Mouse (Mus musculus): ENCODE results near the gene Amph. TPM values are rescaled to one million over a fixed set of nuclear protein-coding genes. Genes with fewer than 3 reads are reported as not detected.
"Not testable (repeated sequence)": the region's sequence is repeated elsewhere in the genome, so short reads cannot be mapped to it uniquely, and the experiment has no call there.

Gene Amph
- polyA plus RNA-seq, 1 experiment from 2014 or later = 0.34 TPM

DNA sequence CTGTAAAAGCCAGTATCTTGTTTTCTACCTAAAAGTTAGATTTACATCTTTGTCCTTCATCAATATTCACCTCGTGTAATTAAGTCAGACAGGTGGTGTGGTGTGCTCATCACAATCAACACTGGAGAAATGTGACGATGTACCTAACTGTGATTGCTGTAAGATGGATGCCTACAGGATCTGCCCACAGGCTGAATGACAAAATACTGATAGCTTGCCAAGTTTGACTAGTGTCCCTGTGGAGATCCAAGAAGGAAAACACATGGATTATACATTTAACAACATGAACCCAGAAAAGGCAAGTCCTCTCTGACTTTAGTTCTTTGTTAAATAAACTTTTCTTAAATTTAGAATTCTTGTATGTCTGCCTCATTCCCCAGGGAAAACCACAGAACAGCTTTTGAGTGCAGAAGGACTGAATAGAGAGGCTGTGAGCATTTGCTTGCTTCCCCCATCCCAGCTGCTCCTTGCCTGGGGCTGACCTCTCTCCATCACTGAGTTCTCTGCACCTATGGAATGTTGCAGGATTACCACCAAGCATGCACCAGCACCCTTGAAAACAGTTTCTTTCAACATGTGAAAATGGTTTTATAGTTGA is 77.2 kb downstream of the Amph start:
- no peak for DNase-seq (ENCODE audit: low spot score)

DNA sequence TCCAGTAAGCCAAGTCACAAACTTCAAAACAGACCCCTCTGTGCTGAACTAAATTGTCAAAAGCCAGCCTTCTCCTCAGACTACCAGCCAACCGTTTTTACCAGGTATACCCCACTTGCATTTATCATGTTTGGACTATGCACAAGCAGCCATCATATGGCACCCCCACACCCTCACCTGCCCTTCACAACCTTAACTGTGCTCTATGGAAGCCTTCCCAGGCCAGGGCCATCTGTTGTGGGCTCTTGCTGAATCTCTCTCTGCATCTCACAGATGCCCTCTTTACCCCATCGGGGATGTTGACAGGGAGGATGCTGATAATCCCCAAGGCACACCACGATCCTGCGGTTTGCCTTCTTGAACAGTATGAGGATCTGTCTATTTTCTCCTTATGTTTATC is 77.9 kb downstream of the Amph start:
- DNase-seq (ENCODE audit: low spot score) = no peak

DNA sequence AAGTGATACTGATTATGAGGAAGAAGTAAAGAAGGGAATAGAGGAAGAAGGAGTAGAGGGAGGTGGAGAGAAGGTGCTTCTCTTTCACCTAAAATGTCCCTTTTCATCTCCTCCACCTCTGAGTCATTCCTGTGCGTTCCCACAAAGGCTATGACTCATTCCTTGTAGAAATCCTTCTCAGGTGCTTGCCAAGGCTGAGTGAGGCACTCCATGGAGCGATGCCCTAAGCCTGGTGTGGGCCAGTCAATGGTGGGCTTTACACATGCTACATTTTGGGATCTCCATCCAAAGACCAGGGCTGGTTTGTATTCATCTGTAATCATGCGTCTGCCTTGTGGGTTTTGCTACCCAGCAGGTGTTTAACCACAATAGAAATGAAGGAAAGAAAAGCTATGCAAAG is 78.9 kb downstream of the Amph start:
- no peak for DNase-seq (ENCODE audit: low spot score)

DNA sequence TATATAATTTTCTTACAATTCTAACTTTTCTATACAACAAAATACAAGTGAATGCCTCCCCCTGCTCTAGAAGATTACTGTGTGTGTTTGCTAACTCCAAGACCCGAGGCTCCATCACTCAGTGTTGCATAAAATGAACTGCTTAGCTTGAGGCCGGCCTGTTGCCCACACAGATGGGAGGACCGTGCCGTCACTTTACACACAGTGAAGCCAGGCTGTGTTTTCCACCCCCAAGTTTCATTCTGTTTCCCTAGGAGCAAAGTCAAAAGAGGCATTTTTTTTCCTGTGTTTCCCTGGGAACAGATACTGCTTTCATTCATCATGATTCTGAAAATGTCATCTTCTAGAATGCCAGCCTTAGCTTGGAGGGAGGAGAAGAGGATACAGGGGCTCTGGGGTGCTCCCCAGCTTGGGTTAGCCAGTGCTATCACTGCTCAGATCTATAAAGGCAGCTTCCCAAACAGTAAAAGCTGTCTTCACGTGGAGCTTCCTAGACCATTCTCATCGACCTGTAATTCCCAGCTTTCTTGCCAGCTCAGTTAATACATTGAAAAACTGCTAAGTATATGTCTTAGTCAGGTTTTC is 79.9 kb downstream of the Amph start:
- DNase-seq (ENCODE audit: low spot score) = no peak

DNA sequence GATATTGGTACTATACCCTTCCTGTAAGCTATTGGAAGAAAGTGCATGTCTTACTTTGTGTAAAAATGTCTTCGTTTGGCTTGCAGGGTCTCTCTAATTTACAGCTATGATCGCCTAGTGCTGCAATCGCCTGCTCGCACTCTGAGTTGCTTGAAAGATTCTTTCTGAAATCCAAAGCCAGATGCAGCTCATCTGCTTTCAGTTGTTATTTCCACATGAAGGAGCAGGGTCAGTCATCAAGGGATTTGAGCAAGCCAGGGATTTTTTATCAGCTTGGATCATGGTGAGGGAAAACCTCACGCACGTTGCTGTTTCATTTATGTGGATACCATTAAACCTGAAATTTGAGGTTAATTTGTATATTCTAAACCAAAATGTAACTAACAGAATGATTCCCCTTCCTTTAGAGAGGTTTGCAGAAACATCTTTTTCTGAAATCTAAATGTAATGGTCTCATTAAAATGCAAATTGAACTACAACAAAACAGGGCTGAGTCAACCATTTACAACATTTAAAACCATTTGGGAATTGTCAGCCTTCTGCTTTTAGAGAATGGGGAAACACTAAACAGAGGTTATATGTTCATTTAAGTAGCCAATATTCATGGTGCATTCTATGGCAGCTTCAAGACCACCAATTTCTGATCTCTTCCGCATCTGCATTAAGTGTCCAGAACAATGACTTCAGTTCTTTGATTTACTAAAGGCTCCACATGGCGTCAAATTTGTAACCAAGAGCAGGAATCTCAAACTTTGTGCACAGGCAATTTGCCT is 84.1 kb downstream of the Amph start:
- DNase-seq (ENCODE audit: low spot score) = no peak

DNA sequence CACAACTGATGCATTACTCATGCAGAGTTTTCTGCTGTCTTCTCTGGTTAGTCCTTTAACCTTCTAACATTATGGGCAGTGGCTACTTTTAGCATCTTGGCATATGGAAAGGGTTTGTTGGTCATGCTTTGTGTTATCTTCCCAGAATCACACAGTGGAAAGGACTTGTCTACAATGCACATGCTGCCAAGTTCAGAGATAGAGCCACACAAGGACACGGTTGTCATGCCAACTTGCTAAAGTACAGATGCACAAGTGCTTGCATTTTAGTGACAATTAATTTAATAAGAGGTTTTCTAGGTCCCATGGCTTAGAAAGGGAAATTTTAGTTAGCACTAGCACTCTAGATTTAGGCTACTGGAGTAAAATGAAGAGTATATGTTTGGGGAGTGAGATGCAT is 104.1 kb downstream of the Amph start:
- DNase-seq (ENCODE audit: low spot score) = no peak

DNA sequence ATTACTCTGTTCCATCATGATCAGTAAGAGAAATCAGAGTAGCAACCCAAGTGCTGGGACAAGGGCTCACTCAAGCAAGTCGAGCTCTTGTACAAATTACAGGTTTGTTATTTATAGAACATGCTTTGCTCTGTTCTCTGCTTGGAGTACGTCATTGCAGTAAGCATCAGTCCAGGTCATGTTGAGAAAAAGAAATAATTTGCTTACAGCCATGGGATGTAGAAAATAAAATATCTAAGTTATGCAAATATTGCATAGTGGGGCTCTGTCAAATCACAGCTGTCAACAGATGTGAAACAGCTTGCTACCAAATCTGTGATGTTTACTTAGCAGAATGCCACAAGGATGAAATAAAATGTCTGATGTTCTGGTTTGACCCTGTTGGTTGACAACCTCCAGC is 106.5 kb downstream of the Amph start:
- DNase-seq (ENCODE audit: low spot score) = no peak

DNA sequence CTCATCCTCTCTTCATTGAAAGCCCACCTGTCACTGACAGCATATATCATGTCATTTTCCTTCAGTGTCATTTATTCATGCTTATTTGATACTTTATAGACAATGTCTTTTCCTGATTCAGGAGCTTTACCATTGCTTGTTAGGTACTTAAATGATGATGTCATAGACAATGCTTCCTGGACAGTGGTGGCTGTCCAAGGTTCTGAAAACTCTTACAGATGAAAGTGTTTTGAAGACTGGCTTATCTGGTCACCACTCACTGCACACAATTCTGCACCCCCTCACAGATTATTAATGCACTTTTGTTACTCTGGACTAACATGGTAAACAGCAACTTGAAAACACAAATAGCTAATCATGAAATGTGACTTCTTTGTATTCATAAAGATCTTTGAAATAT is 124.3 kb downstream of the Amph start:
- DNase-seq (ENCODE audit: low spot score) = no peak

DNA sequence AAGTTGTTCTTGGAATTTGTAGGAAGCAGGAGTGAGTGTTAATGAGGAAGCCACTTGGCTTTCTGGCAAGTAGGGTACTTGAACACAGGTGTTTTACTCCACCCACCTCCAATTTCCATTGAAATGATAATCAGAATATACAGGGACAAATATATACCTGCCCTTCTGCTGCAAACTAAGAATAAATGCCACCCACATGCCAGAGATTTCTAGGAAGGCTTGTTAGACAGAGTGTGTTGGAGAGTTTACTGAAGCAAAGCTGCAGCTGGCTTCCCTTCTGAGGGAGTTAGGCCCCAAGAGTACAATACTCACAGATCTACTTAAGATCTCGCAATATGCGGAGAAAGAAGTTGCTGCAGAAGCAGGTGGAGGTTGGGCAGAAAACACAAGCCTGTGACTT is 129.4 kb downstream of the Amph start:
- no peak for DNase-seq (ENCODE audit: low spot score)

DNA sequence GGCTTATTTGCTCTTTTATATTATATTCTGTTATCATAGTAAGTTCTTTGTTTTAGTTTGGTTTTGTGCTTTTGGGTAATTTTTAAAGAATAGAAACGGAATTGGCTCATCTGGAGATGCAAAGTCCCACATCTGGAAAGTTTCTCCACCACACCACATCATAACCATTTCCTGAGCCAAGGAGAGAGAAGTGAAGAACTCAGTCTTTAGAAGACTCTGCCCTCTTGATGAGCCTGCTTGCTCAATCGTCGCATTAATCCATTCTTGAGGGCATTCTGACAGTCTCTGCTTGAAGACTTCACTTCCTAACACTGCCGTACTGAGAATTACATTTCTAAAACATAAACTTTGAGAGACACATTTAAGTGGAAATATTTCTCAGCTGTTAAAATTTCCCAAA is 133.9 kb downstream of the Amph start:
- DNase-seq (ENCODE audit: low spot score) = no peak

DNA sequence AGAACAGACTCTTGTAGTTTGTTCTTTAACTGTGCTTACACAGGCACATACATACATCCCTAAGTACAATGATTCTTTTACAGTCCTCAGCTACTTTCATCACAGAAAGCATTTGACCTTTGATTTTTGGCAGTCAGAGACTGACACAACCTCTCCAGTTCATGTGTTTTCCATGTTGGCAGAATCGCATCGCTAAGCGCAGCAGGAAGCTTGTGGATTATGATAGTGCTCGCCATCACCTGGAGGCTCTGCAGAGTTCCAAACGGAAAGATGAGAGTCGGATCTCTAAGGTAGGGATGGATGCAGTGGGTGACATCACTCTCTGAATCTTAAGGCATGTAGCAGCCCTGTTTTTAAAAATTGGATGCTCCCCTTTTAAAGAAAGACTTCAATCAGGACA is 146.6 kb downstream of the Amph start:
- DNase-seq (ENCODE audit: low spot score) = no peak

DNA sequence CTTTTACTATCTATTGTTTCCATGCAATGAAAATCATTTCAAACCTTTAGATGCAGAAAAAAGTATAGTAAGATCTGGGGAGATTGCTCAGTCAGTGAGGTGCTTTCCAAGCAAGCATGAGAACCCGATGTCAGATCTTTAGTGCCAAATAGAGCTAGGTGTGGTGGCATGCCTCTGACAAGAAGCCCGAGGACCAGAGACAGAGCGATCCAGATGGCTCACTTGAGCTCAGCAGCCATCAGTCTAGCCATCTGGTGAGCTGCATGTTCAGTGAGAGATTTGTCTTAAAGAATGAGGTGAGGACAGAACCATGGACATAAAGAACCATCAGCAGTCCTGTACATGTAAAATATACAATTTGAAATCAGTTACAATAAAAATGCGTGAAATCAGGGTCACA is 149.1 kb downstream of the Amph start:
- no peak for DNase-seq (ENCODE audit: low spot score)

DNA sequence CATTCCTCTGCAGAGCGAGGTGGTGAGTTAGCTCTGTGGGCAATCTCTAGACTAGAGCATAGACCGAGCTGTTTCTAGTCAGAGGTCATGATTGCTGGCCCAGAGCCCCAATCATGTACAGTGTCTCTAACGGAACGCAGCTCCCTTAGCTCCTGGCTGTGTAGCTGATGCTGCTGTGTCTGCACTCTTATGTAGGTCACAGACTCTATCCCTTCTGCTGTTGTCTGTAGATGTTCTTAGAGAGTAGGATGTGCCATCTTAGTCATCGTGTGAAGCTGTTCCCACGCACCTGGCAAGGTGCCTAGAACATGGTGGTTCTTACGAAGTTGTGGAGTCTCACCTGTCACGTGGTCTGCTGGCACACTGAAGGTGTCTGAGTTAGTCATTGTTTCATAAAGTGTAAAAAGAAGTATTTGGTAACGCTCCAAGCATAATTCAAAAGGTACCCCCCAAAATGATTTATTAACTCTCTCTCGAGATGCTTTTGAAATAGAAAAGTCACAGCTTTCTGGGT is 153.9 kb downstream of the Amph start:
- no peak for DNase-seq (ENCODE audit: low spot score)

DNA sequence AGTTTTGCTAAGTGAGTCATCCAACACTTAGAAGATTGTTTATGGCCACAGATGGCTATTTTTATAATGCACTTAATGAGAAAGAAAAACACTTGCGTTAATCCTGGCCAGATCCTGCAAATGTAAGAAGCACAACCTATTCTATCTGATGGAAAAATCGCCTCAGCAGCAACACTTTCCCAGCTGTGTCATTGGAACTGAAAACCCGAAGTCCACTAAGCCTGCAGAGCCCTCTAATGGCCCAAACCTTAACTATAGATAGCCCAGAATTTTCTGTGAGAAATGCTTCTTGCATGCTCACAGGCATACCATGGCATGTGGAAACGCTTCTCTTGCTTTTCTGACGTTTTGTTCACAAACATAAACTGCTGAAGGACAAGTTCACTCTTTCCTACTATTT is 158.4 kb downstream of the Amph start:
- DNase-seq (ENCODE audit: low spot score) = no peak

DNA sequence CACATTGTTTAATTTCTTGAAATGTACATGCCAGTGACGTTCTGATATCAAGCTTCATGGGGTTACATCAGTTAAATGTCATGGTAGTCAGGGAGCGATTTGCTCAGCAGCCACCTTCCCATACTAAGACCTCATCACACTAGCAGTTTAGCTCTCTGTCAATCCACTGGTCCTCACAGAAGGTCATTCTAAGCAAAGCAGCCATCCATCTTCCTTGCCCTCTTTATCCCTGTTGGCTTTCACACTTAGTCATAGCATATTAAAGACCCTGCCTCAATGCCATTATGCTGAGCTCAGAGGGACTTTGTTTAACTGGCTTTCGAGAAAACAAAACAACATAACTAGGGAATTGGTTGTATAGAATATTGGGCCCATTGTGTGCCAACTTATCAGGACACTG is 161.3 kb downstream of the Amph start:
- no peak for DNase-seq (ENCODE audit: low spot score)

DNA sequence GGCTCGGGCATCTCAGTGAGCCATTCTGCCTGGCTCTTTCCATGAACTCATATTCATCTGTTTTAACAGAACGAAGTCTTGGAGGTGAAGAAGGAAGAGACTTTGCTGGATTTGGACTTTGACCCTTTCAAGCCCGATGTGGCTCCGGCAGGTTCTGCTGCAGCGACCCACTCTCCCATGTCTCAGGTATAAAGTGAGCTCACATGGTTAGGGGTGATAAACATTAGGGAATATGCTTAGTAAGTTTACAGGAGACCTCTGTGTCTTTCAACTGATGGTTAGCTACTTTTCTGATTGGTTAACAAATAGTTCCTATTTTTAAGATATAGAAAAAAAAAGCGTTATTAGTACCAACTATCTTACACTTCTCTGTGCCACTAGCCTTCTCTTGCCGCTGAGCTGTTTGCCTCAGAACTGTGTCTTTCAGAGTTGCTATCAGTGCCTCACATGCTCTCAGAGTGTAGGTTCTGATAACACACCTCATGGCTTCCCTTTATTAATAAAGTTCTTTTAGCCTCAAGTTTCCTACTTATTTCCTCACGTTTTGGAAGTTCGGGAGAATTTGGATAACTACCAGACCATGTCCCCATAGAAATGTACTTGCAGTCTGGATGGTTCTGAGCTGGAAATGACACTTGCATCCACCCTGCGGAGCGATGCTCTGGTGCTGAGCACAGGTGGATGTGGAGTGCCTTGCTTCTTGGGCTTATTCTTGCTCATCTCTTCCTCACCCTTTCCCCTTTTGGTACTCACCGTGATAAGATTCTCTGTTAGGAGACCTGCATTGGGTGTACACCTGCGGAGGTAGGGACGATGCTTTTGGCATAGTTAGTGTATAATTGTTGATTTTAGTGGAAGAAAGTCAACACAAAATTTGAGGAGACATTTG is 165.3 kb downstream of the Amph start:
- DNase-seq (ENCODE audit: low spot score) = no peak

DNA sequence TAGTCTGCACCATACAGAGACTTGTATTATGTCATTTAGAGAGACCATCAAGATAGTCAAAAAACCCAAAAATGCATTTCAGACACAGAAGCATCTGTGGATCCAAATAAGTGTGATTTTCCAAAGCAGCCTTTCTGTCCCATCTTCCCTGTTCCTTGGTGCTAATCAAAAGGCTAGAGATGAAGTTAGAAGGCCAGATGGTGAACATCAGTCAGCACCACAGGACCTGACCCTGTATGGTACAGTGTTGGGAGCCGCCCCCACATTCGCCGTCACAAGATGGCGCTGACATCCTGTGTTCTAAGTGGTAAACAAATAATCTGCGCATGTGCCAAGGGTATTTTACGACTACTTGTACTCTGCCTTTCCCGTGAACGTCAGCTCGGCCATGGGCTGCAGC is 166.8 kb downstream of the Amph start:
- DNase-seq (ENCODE audit: low spot score) = not testable (repeated sequence)

DNA sequence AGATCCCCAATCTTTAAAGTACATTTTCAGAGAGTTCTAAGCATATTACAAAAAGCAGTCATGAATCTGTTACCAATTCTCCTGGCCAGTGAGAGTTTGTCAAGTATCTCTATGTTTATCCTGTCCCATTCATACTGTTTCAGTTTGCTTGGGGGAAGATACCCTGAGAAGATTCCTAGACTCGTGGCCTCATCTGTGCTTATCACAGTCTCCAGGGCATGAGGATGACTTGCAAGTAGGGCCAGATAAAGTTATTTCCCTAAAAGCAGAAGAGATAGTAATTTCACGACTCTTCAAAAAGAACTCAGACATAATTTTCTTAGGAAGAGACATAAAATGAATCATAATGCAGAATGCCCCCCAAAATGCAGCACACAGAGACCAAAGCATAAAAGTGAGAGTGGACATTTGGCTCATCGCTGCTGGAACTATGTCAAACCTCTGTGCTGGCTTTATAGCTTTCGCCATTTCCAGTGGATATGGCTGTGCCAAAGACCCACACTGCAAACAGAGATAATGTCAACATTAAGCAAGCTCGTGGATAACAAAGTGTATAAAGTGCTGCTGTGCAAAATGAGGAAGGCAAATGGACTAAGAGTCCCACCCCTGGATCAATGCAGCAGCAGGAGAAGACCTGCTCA is 179.0 kb downstream of the Amph start:
- no peak for DNase-seq (ENCODE audit: low spot score)

DNA sequence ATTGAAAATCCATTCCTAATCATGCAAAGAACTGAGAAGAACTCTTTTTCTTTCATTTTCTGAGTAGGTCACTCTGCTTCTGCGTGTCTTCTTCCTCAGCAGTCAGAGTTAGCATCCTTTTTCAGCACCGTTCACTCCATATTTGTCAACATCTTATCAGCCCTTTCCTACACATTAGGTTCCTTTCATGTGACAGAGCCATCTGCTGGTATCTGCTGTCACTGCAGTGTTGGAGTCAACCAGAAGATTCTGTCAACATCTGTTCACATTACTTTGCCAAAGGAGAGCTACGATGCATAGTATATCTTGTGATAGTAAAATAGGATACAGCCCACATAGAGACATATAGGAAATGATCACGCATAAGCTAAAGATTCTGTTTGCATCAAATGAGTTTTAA is 185.8 kb downstream of the Amph start:
- peak; percentile 32 for DNase-seq (ENCODE audit: low spot score)

DNA sequence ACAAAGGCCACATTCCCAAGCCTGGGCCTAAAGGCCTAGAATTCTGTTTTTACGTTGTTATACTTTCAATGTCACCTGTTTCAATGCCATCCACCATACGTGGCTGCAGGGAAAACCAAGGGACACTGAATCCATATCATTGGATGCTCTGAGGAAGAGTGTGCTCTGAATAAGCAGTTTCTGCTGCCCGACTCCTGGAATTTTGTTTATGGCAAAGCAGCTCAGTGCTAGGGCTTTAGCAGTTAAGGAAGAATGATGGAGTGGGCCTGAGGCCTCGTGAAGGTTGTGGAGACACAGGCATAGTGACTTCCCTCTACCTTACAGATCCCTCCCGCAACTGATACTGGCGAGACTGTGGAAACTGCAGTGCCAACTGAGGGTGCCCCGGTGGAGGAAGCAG is 189.2 kb downstream of the Amph start:
- no peak for DNase-seq (ENCODE audit: low spot score)

DNA sequence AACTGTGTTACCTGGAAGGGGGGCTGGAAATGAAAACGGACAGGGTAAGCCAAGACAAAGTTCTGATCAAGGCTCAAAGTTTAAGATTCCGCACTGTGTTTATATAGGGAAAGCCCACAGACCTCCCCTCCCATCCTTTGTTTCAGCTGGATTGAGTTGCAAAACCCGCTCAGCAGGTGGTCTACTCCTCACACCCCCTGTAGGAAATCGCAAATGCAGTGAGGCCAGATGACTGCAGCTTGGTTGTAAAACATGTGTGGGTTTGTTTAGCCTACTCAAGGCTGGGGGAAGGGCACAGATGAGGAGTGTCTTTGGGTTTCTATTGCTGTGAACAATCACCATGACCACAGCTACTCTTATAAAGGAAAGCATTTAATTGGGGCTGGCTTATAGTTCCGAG is 189.9 kb downstream of the Amph start:
- DNase-seq (ENCODE audit: low spot score) = no peak
